Mouse (Mus musculus) CH12.LX (cell line): ENCODE measurements at regions not wholly inside any gene's neighbourhood (a gene's known extent, or its start where the extent isn't known, plus 50 kb on each side); places are given as distances from the start of the nearest gene placed in this dataset.

Experiments used
- GABPA ChIP-seq: IDR thresholded peaks from 2 replicates; pipeline ENCODE4 v1.6.1; 2012; ENCODE audit warnings: low read depth, low read length, improper control_type of control experiment, inconsistent platforms; ENCODE audit not compliant: insufficient replicate concordance
- POLR2A ChIP-seq: IDR thresholded peaks from 2 replicates; pipeline ENCODE4 v1.6.1; 2011; ENCODE audit warnings: low read depth, mild to moderate bottlenecking, improper control_type of control experiment, low read length
- UBTF ChIP-seq: IDR thresholded peaks from 2 replicates; pipeline ENCODE4 v1.6.1; 2012; ENCODE audit warnings: low read depth, mild to moderate bottlenecking, inconsistent platforms, low read length, improper control_type of control experiment, moderate library complexity
- USF2 ChIP-seq: conservative IDR thresholded peaks from 2 replicates; pipeline ENCODE4 v1.6.1; 2011; ENCODE audit warnings: low read depth, low read length, improper control_type of control experiment

- TF ChIP-seq POLR2A: no peak
- no peak for TF ChIP-seq GABPA
- TF ChIP-seq USF2: no peak
- no peak for TF ChIP-seq UBTF
Observed at GRCm38 (mm10) chr16:91162381-91162780, 62.9 kb upstream of the Olig2 start.
